Mouse (Mus musculus) lung, adult 2 months (tissue): ENCODE measurements around the gene Serpinb9. TPM values are rescaled to one million over a fixed set of nuclear protein-coding genes. Genes with fewer than 3 reads are reported as not detected.

Experiments used
- DNase-seq: peaks from one replicate; pipeline ENCODE4 v3.0.0; 2022
- H3K4me1 ChIP-seq: fragments of 200-500 bp; 2 replicates; pipeline ENCODE4 v1.6.1; 2011; ENCODE audit warnings: low read length; ENCODE audit not compliant: control insufficient read depth, insufficient read depth
- H3K4me3 ChIP-seq: fragments of 200-500 bp; replicated peaks from 2 replicates; pipeline ENCODE3; 2011; ENCODE audit warnings: low read depth, mild to moderate bottlenecking, control low read depth, low read length; ENCODE audit errors: extremely low read depth
- CTCF ChIP-seq: fragments of 200-500 bp; IDR thresholded peaks from 2 replicates; pipeline ENCODE4 v1.5.1; 2011; ENCODE audit warnings: mild to moderate bottlenecking, low read length, control low read depth; ENCODE audit not compliant: insufficient read depth
- POLR2A ChIP-seq: fragments of 200-500 bp; IDR thresholded peaks from 2 replicates; pipeline ENCODE4 v1.6.1; 2011; ENCODE audit warnings: low read depth, mild to moderate bottlenecking, control low read depth, low read length, borderline replicate concordance; ENCODE audit errors: extremely low read depth
- WGBS: fragments of 180-500 bp; shearing (Covaris S2); methylation state at CpG from one replicate; pipeline ENCODE4 v1.1.7; 2018; 5-methylcytosine and 5-hydroxymethylcytosine counted together
- polyA plus RNA-seq: library from polyadenylated mRNA; depleted of rRNA; stranded (reverse); fragments of >200 nt; gene quantifications from 2 replicates; pipeline ENCODE4 v1.2.3, GENCODE M21; 2012

Gene Serpinb9
- polyA plus RNA-seq, 1 experiment, result 29.1 TPM

- no peak overlapping the region for H3K4me3 ChIP-seq
- WGBS, result 29% methylated on average over 4 of the region's 4 CpGs
- DNase-seq, result no peak
- TF ChIP-seq POLR2A (no peak), CTCF (no peak)
- peaks cover 4% of the 10 kb centered on the region; the same call in 1 of the 2 replicates for H3K4me1 ChIP-seq
Observed at GRCm38 (mm10) chr13:32995051-32995450, 8.0 kb upstream of the Serpinb9 start.

- TF ChIP-seq CTCF (no peak), POLR2A (no peak)
- DNase-seq, result no peak
- WGBS, result 96% methylated on average over 5 of the region's 5 CpGs
- H3K4me3 ChIP-seq, result no peak overlapping the region
- peaks cover 12% of the 10 kb centered on the region for H3K4me1 ChIP-seq
Observed at GRCm38 (mm10) chr13:33001341-33001740, 1.7 kb upstream of the Serpinb9 start.

- no peak for DNase-seq
- TF ChIP-seq POLR2A (no peak), CTCF (no peak)
- WGBS, result 24% methylated on average over 9 of the region's 9 CpGs
Observed at GRCm38 (mm10) chr13:33003523-33004413, 718 bp downstream of the Serpinb9 start.

GRCm38 (mm10) chr13:33004414-33005105 is 1.5 kb downstream of the Serpinb9 start:
- peak; percentile 90 for DNase-seq
- peaks cover 12% of the 10 kb centered on the region for H3K4me1 ChIP-seq
- 5% methylated on average over 12 of the region's 12 CpGs for WGBS
- H3K4me3 ChIP-seq, result peak overlapping the region; percentile 51
- TF ChIP-seq POLR2A (peak; percentile 75; the same call in 1 of the 2 replicates), CTCF (peak; percentile 61)

More at GRCm38 (mm10) chr13:33003523-33004413, 718 bp downstream of the Serpinb9 start:
- Histone ChIP-seq H3K4me3 (peak overlapping the region; percentile 51), H3K4me1 (peaks cover 12% of the 10 kb centered on the region)

GRCm38 (mm10) chr13:33005501-33006075 is 2.5 kb downstream of the Serpinb9 start:
- 35% methylated on average over 2 of the region's 2 CpGs for WGBS
- Histone ChIP-seq H3K4me1 (peaks cover 12% of the 10 kb centered on the region), H3K4me3 (no peak overlapping the region)
- TF ChIP-seq POLR2A (no peak), CTCF (no peak)
- DNase-seq, result no peak

GRCm38 (mm10) chr13:33006555-33006954 is 3.5 kb downstream of the Serpinb9 start:
- DNase-seq, result no peak
- 72% methylated on average over 3 of the region's 3 CpGs for WGBS
- no peak for TF ChIP-seq POLR2A
- TF ChIP-seq CTCF, result no peak
- Histone ChIP-seq H3K4me3 (no peak overlapping the region), H3K4me1 (peaks cover 12% of the 10 kb centered on the region)

- TF ChIP-seq CTCF (no peak), POLR2A (no peak)
- WGBS, result 75% methylated on average over 1 of the region's 1 CpGs
- DNase-seq, result no peak
- Histone ChIP-seq H3K4me3 (no peak overlapping the region), H3K4me1 (no peaks in the 10 kb centered on the region; the same call in 1 of the 2 replicates)
Observed at GRCm38 (mm10) chr13:33012395-33012794, 9.3 kb downstream of the Serpinb9 start.

GRCm38 (mm10) chr13:33013271-33013670 is 10.2 kb downstream of the Serpinb9 start:
- 36% methylated on average over 2 of the region's 2 CpGs for WGBS
- no peaks in the 10 kb centered on the region; the same call in 1 of the 2 replicates for H3K4me1 ChIP-seq
- no peak overlapping the region for H3K4me3 ChIP-seq
- no peak for DNase-seq
- TF ChIP-seq CTCF, result no peak
- TF ChIP-seq POLR2A, result no peak

GRCm38 (mm10) chr13:33022371-33022770 is 19.3 kb downstream of the Serpinb9 start:
- no peak overlapping the region for H3K4me3 ChIP-seq
- no peak for DNase-seq
- no peak for TF ChIP-seq CTCF
- no peak for TF ChIP-seq POLR2A
- WGBS, result 82% methylated on average over 1 of the region's 1 CpGs
- H3K4me1 ChIP-seq, result no peaks in the 10 kb centered on the region
